Mouse (Mus musculus) ES-Bruce4 (cell line): Measurements from ENCODE around the gene Olfr1357.

Source experiments
- CTCF ChIP-seq: IDR thresholded peaks from one replicate; pipeline ENCODE4 v1.8.1; 2011; ENCODE audit warnings: low read depth, low read length
- EP300 ChIP-seq: IDR thresholded peaks from 2 replicates; pipeline ENCODE4 v1.6.1; 2011; ENCODE audit warnings: low read depth, low read length; ENCODE audit not compliant: insufficient read depth

GRCm38 (mm10) chr10:78573226-78573625, 44.6 kb downstream of the Olfr1357 start:
- TF ChIP-seq CTCF, result no peak
- no peak for TF ChIP-seq EP300
